In the genomic region with DNA sequence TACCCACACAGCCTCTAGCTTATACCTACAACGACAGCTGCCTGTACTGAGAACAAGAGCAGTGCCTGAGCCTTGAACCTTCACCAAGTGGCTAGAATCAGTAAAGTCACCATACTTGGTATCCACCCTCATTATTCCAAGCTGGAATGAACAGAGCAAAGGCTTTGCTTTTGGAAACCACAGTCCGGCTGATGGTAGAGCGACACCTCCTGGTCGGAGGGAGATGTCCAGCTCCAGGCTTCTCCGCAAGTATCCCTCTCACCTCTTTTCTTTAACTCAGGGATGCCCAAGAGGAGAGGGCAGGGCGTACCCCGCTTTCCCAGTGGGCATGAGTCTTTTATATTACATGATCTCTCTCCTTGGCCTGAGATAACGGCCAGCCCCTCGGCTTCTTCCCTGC, we compare ENCODE assay signal across 10 mouse cellular contexts. TPM values are rescaled to one million over a fixed set of nuclear protein-coding genes. Genes with fewer than 3 reads are reported as not detected.
DNase-seq lines count a peak whose midpoint lies in the region; ATAC-seq and TF ChIP-seq lines count a peak whose summit lies in the region.
"Had no signal": no experiment of that assay in that cellular context is flagged by ENCODE, and none has a peak within 500 bp of the region (broad histone marks: within the 10 kb centered on the region; RNA-seq: fewer than 3 reads in every experiment).

No protein-coding gene starts in this region.

- ATAC-seq in heart, postnatal 0 days (ENCODE audit: insufficient read depth, low read depth), result no peak
- no peak for ATAC-seq in embryonic facial prominence, embryonic 11.5 days (replicated peaks; ENCODE audit: insufficient number of reproducible peaks, low FRiP score, low TSS enrichment, low read depth)
- no peak for ATAC-seq in monocyte, adult 5-6 weeks (replicated peaks; ENCODE audit: insufficient number of reproducible peaks, low FRiP score, low TSS enrichment, poor library complexity, severe bottlenecking)

- peak; percentile 73 for TF ChIP-seq CTCF in heart, postnatal 0 days (IDR thresholded peaks at IDR 0.05; ENCODE audit: low read depth)

- H3K9me3 ChIP-seq in heart, postnatal 0 days (replicated peaks; ENCODE audit: control insufficient read depth, low read length), result no peaks in the 10 kb centered on the region
- H3K9me3 ChIP-seq in embryonic facial prominence, embryonic 11.5 days (replicated peaks; ENCODE audit: control insufficient read depth, low read length), result no peaks in the 10 kb centered on the region
- H3K9me3 ChIP-seq: forebrain, embryonic 10.5 days; lung, embryonic 15.5 days had no signal

- H3K9ac ChIP-seq in heart, postnatal 0 days (replicated peaks; ENCODE audit: low read depth, low read length), result no peak overlapping the region
- H3K9ac ChIP-seq in embryonic facial prominence, embryonic 11.5 days (replicated peaks; ENCODE audit: low read length), result no peak overlapping the region
- H3K9ac ChIP-seq: lung, embryonic 15.5 days had no signal

- H3K4me2 ChIP-seq in heart, postnatal 0 days (ENCODE audit: low read depth, low read length), result no peak overlapping the region
- no peak overlapping the region for H3K4me2 ChIP-seq in embryonic facial prominence, embryonic 11.5 days (ENCODE audit: low read depth, low read length)
- H3K4me2 ChIP-seq: lung, embryonic 15.5 days had no signal

- 43% methylated on average over 9 of the region's 9 CpGs for WGBS in heart, postnatal 0 days
- WGBS in embryonic facial prominence, embryonic 11.5 days, result 51% methylated on average over 9 of the region's 9 CpGs

- H3K27me3 ChIP-seq in heart, postnatal 0 days (ENCODE audit: control insufficient read depth, insufficient read depth, low read length), result no peaks in the 10 kb centered on the region
- H3K27me3 ChIP-seq in embryonic facial prominence, embryonic 11.5 days (ENCODE audit: control insufficient read depth, insufficient read depth, low read length), result peaks cover 3% of the 10 kb centered on the region; the same call in 1 of the 2 replicates
- no peaks in the 10 kb centered on the region for H3K27me3 ChIP-seq in splenic B cell, adult 2 months (ENCODE audit: control insufficient read depth, insufficient read depth, low read length, poor library complexity, severe bottlenecking)
- H3K27me3 ChIP-seq: lung, embryonic 15.5 days had no signal

- 0 out of 2 replicates have a peak, but pooled peaks cover 13% of the 10 kb centered on the region for H3K4me1 ChIP-seq in heart, postnatal 0 days (ENCODE audit: control insufficient read depth, insufficient read depth)
- peaks cover 2% of the 10 kb centered on the region; the same call in 1 of the 2 replicates for H3K4me1 ChIP-seq in embryonic facial prominence, embryonic 11.5 days (ENCODE audit: control insufficient read depth, insufficient read depth, low read length)

- no peak for TF ChIP-seq EP300 in heart, postnatal 0 days (IDR thresholded peaks at IDR 0.05; ENCODE audit: low read depth)

- peak; percentile 76 for DNase-seq in heart, postnatal 0 days (ENCODE audit: low spot score)
- DNase-seq in heart, postnatal 25 days (ENCODE audit: low spot score), result no peak
- peak; percentile 25 for DNase-seq in right cerebral cortex, postnatal 4 days
- DNase-seq in right cerebral cortex, postnatal 36 days (ENCODE audit: low spot score in 2 of 2), result no peak
- peak; percentile 40 for DNase-seq in embryonic facial prominence, embryonic 11.5 days (ENCODE audit: low spot score)
- DNase-seq in splenic B cell, adult 2 months (ENCODE audit: low read depth, low spot score), result peak; percentile 33
- DNase-seq in frontal cortex, postnatal 36 days (ENCODE audit: low spot score in 2 of 2), result no peak

- 0 out of 2 replicates have a peak overlapping the region, but pooled peaks have one; percentile 35 for H3K27ac ChIP-seq in heart, postnatal 0 days (ENCODE audit: low read depth)
- no peak overlapping the region for H3K27ac ChIP-seq in embryonic facial prominence, embryonic 11.5 days (replicated peaks; ENCODE audit: low read depth, low read length)
- H3K27ac ChIP-seq: forebrain, embryonic 10.5 days; lung, embryonic 15.5 days had no signal

- intact Hi-C loops in heart, postnatal 25 days (cut with DNase I), result loop anchor here (2.0 kb wide), 1 partner anchor 23 kb away; no protein-coding TSS in a partner anchor

- H3K36me3 ChIP-seq in heart, postnatal 0 days (replicated peaks; ENCODE audit: control insufficient read depth, insufficient read depth, low read length), result no peaks in the 10 kb centered on the region
- no peaks in the 10 kb centered on the region for H3K36me3 ChIP-seq in embryonic facial prominence, embryonic 11.5 days (replicated peaks; ENCODE audit: control insufficient read depth, insufficient read depth, low read depth, low read length)
- no peaks in the 10 kb centered on the region for H3K36me3 ChIP-seq in splenic B cell, adult 2 months (ENCODE audit: control insufficient read depth, insufficient read depth, low read length, poor library complexity, severe bottlenecking)
- H3K36me3 ChIP-seq: forebrain, embryonic 10.5 days; lung, embryonic 15.5 days had no signal

- no peak overlapping the region for H3K4me3 ChIP-seq in heart, postnatal 0 days (ENCODE audit: low read depth, low read length)
- no peak overlapping the region for H3K4me3 ChIP-seq in embryonic facial prominence, embryonic 11.5 days (ENCODE audit: low read depth, low read length)
- H3K4me3 ChIP-seq: forebrain, embryonic 10.5 days; lung, embryonic 15.5 days had no signal

RNA-seq across cellular contexts. Expression of gene Srarp, which starts 6.1 kb away (rescaled TPM):
- not detected in 2 replicates for total RNA-seq in heart, postnatal 0 days (2014; rRNA removed; ENCODE audit: low replicate concordance)
- not detected in 2 replicates for polyA plus RNA-seq in heart, postnatal 0 days (2015; fragmentation: Nextera tagmentation; extraction: Ambion mirVana)
- 1 to 10 TPM in 1 of 2 experiments, under 1 TPM in 1; 0.50 to 1.5 TPM for total RNA-seq in heart, postnatal 25 days (2021)
- polyA plus RNA-seq in embryonic facial prominence, embryonic 11.5 days (2014; fragmentation: Nextera tagmentation; extraction: Ambion mirVana), result not detected in 2 replicates
- not detected in 3 replicates for total RNA-seq in monocyte, adult 5-6 weeks (2017)
- polyA plus RNA-seq: forebrain, embryonic 10.5 days; lung, embryonic 15.5 days had no signal

RNA-seq across cellular contexts. Expression of gene Hspb7, which starts 9.3 kb away (rescaled TPM):
- 556 and 673 TPM in 2 replicates for total RNA-seq in heart, postnatal 0 days (2014; rRNA removed; ENCODE audit: low replicate concordance)
- polyA plus RNA-seq in heart, postnatal 0 days (2015; fragmentation: Nextera tagmentation; extraction: Ambion mirVana), result 195 and 203 TPM in 2 replicates
- 1,000 to 10,000 TPM; 1,043 to 1,140 TPM for total RNA-seq in heart, postnatal 25 days (2021)
- polyA plus RNA-seq in embryonic facial prominence, embryonic 11.5 days (2014; fragmentation: Nextera tagmentation; extraction: Ambion mirVana), result 0.10 and 0.45 TPM in 2 replicates
- total RNA-seq in monocyte, adult 5-6 weeks (2017), result 0.64 TPM in 1 of 3 replicates, not detected in the others
- polyA plus RNA-seq: forebrain, embryonic 10.5 days had no signal

RNA-seq across cellular contexts. Expression of gene Clcnkb, which starts 14.0 kb away (rescaled TPM):
- total RNA-seq in heart, postnatal 0 days (2014; rRNA removed; ENCODE audit: low replicate concordance), result 0.23 and 0.65 TPM in 2 replicates
- 0.58 and 0.87 TPM in 2 replicates for polyA plus RNA-seq in heart, postnatal 0 days (2015; fragmentation: Nextera tagmentation; extraction: Ambion mirVana)
- 1 to 10 TPM in 1 of 2 experiments, under 1 TPM in 1; 0.60 to 1.5 TPM for total RNA-seq in heart, postnatal 25 days (2021)
- polyA plus RNA-seq in embryonic facial prominence, embryonic 11.5 days (2014; fragmentation: Nextera tagmentation; extraction: Ambion mirVana), result not detected in 2 replicates
- not detected in 3 replicates for total RNA-seq in monocyte, adult 5-6 weeks (2017)
- polyA plus RNA-seq: forebrain, embryonic 10.5 days; lung, embryonic 15.5 days had no signal

RNA-seq across cellular contexts. Expression of gene Zbtb17, which starts 14.6 kb away (rescaled TPM):
- 28.1 and 32.7 TPM in 2 replicates for total RNA-seq in heart, postnatal 0 days (2014; rRNA removed; ENCODE audit: low replicate concordance)
- polyA plus RNA-seq in heart, postnatal 0 days (2015; fragmentation: Nextera tagmentation; extraction: Ambion mirVana), result 16.2 and 18.1 TPM in 2 replicates
- total RNA-seq in heart, postnatal 25 days (2021), result 10 to 100 TPM; 22.7 to 23.5 TPM
- polyA plus RNA-seq in embryonic facial prominence, embryonic 11.5 days (2014; fragmentation: Nextera tagmentation; extraction: Ambion mirVana), result 35.4 and 43.3 TPM in 2 replicates
- 21.7 to 33.8 TPM (median 27.3 TPM) in 3 replicates for total RNA-seq in monocyte, adult 5-6 weeks (2017)

RNA-seq across cellular contexts. Expression of gene Clcnka, which starts 31.3 kb away (rescaled TPM):
- total RNA-seq in heart, postnatal 0 days (2014; rRNA removed; ENCODE audit: low replicate concordance), result not detected in 2 replicates
- polyA plus RNA-seq in heart, postnatal 0 days (2015; fragmentation: Nextera tagmentation; extraction: Ambion mirVana), result not detected in 2 replicates
- total RNA-seq in heart, postnatal 25 days (2021), result not detected
- 0.27 and 0.45 TPM in 2 replicates for polyA plus RNA-seq in embryonic facial prominence, embryonic 11.5 days (2014; fragmentation: Nextera tagmentation; extraction: Ambion mirVana)
- total RNA-seq in monocyte, adult 5-6 weeks (2017), result not detected in 3 replicates

Comparison
In these comparisons a context has a peak if more than half of its experiments do, and no peak if none do; other contexts are left out.
1. DNase-seq: peak in heart, postnatal 0 days (single experiment), right cerebral cortex, postnatal 4 days (single experiment), embryonic facial prominence, embryonic 11.5 days (single experiment) and splenic B cell, adult 2 months (single experiment); none in heart, postnatal 25 days (single experiment), right cerebral cortex, postnatal 36 days (0 of 2) and frontal cortex, postnatal 36 days (0 of 2).
2. RNA of gene Hspb7, which starts 9.3 kb away (total RNA-seq): 1,043 to 1,140 TPM in heart, postnatal 25 days and 556 to 673 TPM in heart, postnatal 0 days; 0.64 TPM in monocyte, adult 5-6 weeks; every median in the first group is over 100 times any median in the second.